Mouse (Mus musculus): ENCODE data around the gene Fkbp1b. TPM values are rescaled to one million over a fixed set of nuclear protein-coding genes. Genes with fewer than 3 reads are reported as not detected.
"Not testable (repeated sequence)": the region's sequence is repeated elsewhere in the genome, so short reads cannot be mapped to it uniquely, and the experiment has no call there.

Gene Fkbp1b
- polyA plus RNA-seq, 1 experiment from 2014 or later: 12.7 TPM

DNA sequence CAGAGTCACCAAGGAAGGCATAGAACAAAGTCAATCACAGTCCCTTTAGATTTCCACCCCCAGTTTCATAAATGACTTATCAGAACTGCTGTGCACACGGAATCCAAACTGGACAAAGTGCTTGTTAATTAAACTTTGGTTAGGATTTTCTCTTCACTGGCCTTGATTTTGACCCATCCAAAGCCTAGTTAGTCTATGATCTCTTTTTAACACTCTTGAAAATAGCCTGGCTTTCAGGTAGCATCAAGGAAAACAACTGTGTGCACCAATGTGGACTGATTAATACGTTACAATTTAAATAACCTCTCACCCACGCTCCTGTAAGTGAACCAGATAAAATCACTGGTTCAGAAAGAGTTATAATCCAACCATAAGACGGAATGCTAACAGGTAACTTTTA lies 30.4 kb downstream of the Fkbp1b start:
- no peak overlapping the region for H3K4me2 ChIP-seq (replicated peaks)
- no peak for ATAC-seq (ENCODE audit: insufficient number of reproducible peaks, low FRiP score, low TSS enrichment, low read depth)
- WGBS: 70% methylated on average over 4 of the region's 4 CpGs

DNA sequence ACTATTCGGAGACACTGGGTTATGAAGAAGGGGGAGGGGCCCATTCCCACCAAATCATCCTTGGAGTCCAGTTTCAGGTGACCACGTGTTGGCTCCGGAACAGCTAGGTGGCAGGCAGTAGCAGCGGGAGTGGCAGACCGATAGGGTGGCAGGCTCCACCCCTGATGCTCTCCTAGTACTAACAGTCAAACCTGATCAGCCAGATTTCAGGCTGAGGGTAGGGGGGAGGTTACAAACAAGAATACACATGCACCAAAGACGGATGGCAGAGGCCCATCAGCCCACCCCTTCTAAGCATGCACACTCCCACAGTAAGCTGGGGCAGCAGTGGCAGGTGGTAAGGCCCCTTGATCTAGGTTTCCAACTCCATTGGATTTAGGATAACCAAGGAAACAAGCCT lies 43.9 kb downstream of the Fkbp1b start:
- not testable (repeated sequence) for ATAC-seq (ENCODE audit: insufficient number of reproducible peaks, low FRiP score, low TSS enrichment, low read depth); H3K9ac ChIP-seq; H3K4me1 ChIP-seq; H3K9me3 ChIP-seq (replicated peaks); H3K36me3 ChIP-seq; H3K4me2 ChIP-seq (replicated peaks); H3K4me3 ChIP-seq (replicated peaks); H3K27ac ChIP-seq (replicated peaks); H3K27me3 ChIP-seq
- 61% methylated on average over 6 of the region's 6 CpGs for WGBS

More for the DNA sequence above, 30.4 kb downstream of the Fkbp1b start:
- no peak overlapping the region for H3K4me3 ChIP-seq (replicated peaks)
- no peak overlapping the region for H3K27ac ChIP-seq (replicated peaks)
- H3K4me1 ChIP-seq: peaks cover 6% of the 10 kb centered on the region; the same call in 1 of the 2 replicates
- H3K9me3 ChIP-seq (replicated peaks): no peaks in the 10 kb centered on the region
- no peaks in the 10 kb centered on the region for H3K36me3 ChIP-seq
- H3K27me3 ChIP-seq: no peaks in the 10 kb centered on the region
- H3K9ac ChIP-seq: no peak overlapping the region

DNA sequence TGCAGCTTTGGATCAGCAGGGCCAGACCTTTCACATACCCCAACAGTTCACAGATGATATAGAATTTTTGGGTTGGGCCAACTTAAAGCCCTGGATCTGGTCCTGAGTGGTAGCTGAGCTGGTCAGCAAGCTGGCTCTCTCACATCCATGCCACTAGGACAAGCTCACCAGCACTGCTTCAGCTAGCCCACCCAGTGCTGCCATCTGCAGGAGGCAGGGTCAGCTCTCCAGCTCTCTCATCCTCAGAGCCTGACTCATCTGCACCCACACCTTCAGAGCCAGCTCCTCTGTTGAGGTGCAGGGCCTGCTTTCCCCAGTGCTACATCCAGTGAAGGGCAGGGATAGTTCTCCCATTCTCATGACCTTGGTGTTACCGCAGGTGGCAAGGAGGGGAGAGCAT lies 47.7 kb downstream of the Fkbp1b start:
- no peak overlapping the region for H3K4me3 ChIP-seq (replicated peaks)
- H3K4me2 ChIP-seq (replicated peaks): no peak overlapping the region
- H3K27ac ChIP-seq (replicated peaks): 0 out of 2 replicates have a peak overlapping the region, but pooled peaks have one; percentile 1
- 67% methylated on average over 1 of the region's 1 CpGs for WGBS
- peak; percentile 19; the same call in 1 of the 2 replicates for ATAC-seq (ENCODE audit: insufficient number of reproducible peaks, low FRiP score, low TSS enrichment, low read depth)
- no peaks in the 10 kb centered on the region for H3K27me3 ChIP-seq
- no peaks in the 10 kb centered on the region for H3K36me3 ChIP-seq
- H3K4me1 ChIP-seq: no peaks in the 10 kb centered on the region
- no peak overlapping the region for H3K9ac ChIP-seq
- H3K9me3 ChIP-seq (replicated peaks): no peaks in the 10 kb centered on the region

DNA sequence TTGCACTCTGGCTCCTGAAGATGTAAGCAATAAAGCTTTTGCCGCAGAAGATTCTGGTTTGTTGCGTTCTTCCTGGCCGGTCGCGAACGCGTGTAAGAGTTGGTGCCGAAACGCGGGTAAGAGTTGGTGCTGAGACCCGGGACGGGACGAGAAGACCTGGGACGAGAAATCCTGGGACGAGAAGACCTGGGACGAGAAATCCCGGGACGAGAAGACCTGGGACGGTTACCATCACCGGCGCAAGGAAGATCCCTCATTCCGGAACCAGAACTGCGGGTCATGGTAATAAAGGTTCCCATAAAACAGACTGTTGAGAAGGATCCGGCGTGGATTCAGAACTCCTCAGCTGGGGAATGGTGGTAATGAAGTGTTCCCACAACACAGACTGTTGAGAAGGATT lies 53.3 kb downstream of the Fkbp1b start:
- not testable (repeated sequence) for H3K27me3 ChIP-seq; H3K4me1 ChIP-seq; H3K4me3 ChIP-seq (replicated peaks); H3K27ac ChIP-seq (replicated peaks); H3K36me3 ChIP-seq; H3K4me2 ChIP-seq (replicated peaks); ATAC-seq (ENCODE audit: insufficient number of reproducible peaks, low FRiP score, low TSS enrichment, low read depth); H3K9ac ChIP-seq; H3K9me3 ChIP-seq (replicated peaks)
- WGBS: 93% methylated on average over 25 of the region's 25 CpGs

DNA sequence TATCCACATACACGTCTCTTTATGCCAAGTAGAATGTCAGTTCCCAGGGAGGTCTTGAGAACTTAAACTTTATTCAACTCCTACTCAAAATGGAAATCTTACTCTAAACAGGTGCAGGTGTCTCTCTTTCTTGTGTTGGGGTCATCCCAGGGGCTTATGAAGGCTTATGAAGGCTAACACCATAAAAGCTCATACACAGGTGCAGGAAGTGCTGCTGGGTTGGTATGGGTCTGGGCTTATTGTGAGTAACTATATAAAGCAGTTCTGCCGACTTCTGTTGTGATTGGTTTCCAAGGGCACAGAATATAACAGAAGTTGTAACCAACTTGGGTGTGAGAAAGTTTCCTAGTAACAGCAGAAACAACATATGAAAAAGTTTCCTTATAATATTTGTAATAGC lies 56.9 kb downstream of the Fkbp1b start:
- 63% methylated on average over 2 of the region's 2 CpGs for WGBS
- H3K4me1 ChIP-seq: no peaks in the 10 kb centered on the region
- no peaks in the 10 kb centered on the region for H3K36me3 ChIP-seq
- H3K27me3 ChIP-seq: no peaks in the 10 kb centered on the region
- no peak overlapping the region for H3K27ac ChIP-seq (replicated peaks)
- H3K9me3 ChIP-seq (replicated peaks): no peaks in the 10 kb centered on the region
- no peak for ATAC-seq (ENCODE audit: insufficient number of reproducible peaks, low FRiP score, low TSS enrichment, low read depth)
- no peak overlapping the region for H3K4me3 ChIP-seq (replicated peaks)
- H3K4me2 ChIP-seq (replicated peaks): no peak overlapping the region
- H3K9ac ChIP-seq: no peak overlapping the region

DNA sequence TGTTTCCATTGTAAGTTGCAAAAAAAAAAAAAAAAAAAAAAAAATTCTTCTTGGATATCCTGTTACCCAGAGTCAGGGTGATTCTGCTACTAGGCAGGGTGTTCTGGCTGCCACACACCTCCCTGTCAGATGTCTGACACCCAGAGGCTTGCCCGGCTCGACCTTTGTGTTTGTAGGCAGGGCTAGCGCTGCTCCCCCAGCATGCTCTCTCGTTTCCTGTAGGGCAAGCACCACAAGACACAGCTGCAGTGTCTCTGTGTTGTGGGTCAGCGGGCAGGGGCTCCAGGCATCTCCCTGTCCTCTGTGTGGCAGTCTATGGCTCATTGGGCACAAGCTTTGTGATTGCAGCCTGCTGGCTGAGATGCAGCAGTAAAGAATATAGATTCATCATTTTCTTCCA lies 57.8 kb downstream of the Fkbp1b start:
- H3K9me3 ChIP-seq (replicated peaks): no peaks in the 10 kb centered on the region
- no peak overlapping the region for H3K4me2 ChIP-seq (replicated peaks)
- no peaks in the 10 kb centered on the region for H3K36me3 ChIP-seq
- H3K4me3 ChIP-seq (replicated peaks): no peak overlapping the region
- no peak for ATAC-seq (ENCODE audit: insufficient number of reproducible peaks, low FRiP score, low TSS enrichment, low read depth)
- H3K27ac ChIP-seq (replicated peaks): no peak overlapping the region
- WGBS: 56% methylated on average over 5 of the region's 5 CpGs
- H3K4me1 ChIP-seq: no peaks in the 10 kb centered on the region
- no peaks in the 10 kb centered on the region for H3K27me3 ChIP-seq
- no peak overlapping the region for H3K9ac ChIP-seq

Other genes with a start within 250 kb of the Fkbp1b start
- gene Itsn2, start 249.0 kb downstream of the Fkbp1b start, polyA plus RNA-seq (2015; fragmentation: Nextera tagmentation; extraction: Ambion mirVana): 38.9 and 41.5 TPM in 2 replicates
- not detected in 2 replicates for gene Gm3625, start 248.7 kb downstream of the Fkbp1b start, polyA plus RNA-seq (2015; fragmentation: Nextera tagmentation; extraction: Ambion mirVana)
- 0.33 and 0.85 TPM in 2 replicates for gene Fam228a, start 103.2 kb downstream of the Fkbp1b start, polyA plus RNA-seq (2015; fragmentation: Nextera tagmentation; extraction: Ambion mirVana)
- gene Pfn4, start 72.6 kb downstream of the Fkbp1b start, polyA plus RNA-seq (2015; fragmentation: Nextera tagmentation; extraction: Ambion mirVana): 3.3 and 5.1 TPM in 2 replicates
- 4.2 and 4.9 TPM in 2 replicates for gene Fam228b, start 72.3 kb downstream of the Fkbp1b start, polyA plus RNA-seq (2015; fragmentation: Nextera tagmentation; extraction: Ambion mirVana)
- 194 and 197 TPM in 2 replicates for gene Sf3b6, start 24.0 kb downstream of the Fkbp1b start, polyA plus RNA-seq (2015; fragmentation: Nextera tagmentation; extraction: Ambion mirVana)
- 15.7 and 18.2 TPM in 2 replicates for gene Wdcp, start 1.7 kb upstream of the Fkbp1b start, polyA plus RNA-seq (2015; fragmentation: Nextera tagmentation; extraction: Ambion mirVana)
- gene Mfsd2b, start 32.8 kb upstream of the Fkbp1b start, polyA plus RNA-seq (2015; fragmentation: Nextera tagmentation; extraction: Ambion mirVana): 0.88 TPM in 2 replicates
- gene Ubxn2a, start 66.1 kb upstream of the Fkbp1b start, polyA plus RNA-seq (2015; fragmentation: Nextera tagmentation; extraction: Ambion mirVana): 24.7 and 28.0 TPM in 2 replicates
- 10.5 and 10.7 TPM in 2 replicates for gene Atad2b, start 75.8 kb upstream of the Fkbp1b start, polyA plus RNA-seq (2015; fragmentation: Nextera tagmentation; extraction: Ambion mirVana)

Data from embryonic facial prominence, embryonic 15.5 days (tissue).